Mouse (Mus musculus): ENCODE measurements around the gene Arid1b. TPM values are rescaled to one million over a fixed set of nuclear protein-coding genes. Genes with fewer than 3 reads are reported as not detected.

Gene Arid1b
- polyA plus RNA-seq (2021; fragmentation: Nextera tagmentation) = 5.6 and 6.0 TPM in 2 replicates
- long read RNA-seq, experiment 1, partial matches to known transcripts = 44 of 53 reads
- long read RNA-seq, experiment 1, other reads (novel, unspliced or antisense) = 9 of 53 reads
- long read RNA-seq, experiment 2, partial matches to known transcripts = 75 of 81 reads
- long read RNA-seq, experiment 2, other reads (novel, unspliced or antisense) = 6 of 81 reads

GRCm38 (mm10) chr17:4993840-4994503, at the start of gene Arid1b:
TSS of gene Arid1b (plus strand) at chr17:4994332.

